25 mouse cellular contexts compared by ENCODE assay signal in the genomic region with DNA sequence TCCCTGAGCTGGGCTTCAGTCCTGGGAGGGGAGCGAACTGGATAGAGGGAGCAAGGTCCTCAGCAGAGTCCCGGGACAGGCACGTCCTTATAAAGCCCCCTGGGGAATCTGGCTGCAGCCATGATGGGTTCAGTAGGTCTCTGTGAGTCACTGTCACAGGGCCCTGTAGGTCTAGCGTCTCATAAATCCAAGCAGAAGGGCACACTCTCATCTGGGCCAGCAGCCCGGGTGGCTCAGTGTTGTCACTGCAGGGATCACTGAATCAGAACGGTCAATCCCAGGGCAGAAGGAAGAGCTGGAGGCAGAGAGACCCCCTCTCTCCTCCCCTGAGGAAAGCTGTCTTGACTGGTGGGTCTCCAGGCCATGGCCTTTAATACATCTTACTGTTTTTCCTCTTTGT. TPM values are rescaled to one million over a fixed set of nuclear protein-coding genes. Genes with fewer than 3 reads are reported as not detected.
"Had no signal": no experiment of that assay in that cellular context is flagged by ENCODE, and none has a peak within 500 bp of the region (broad histone marks: within the 10 kb centered on the region; RNA-seq: fewer than 3 reads in every experiment).

No protein-coding gene starts in this region.

- DNase-seq: kidney, adult 18-20 months; kidney, postnatal 25 days; layer of hippocampus, postnatal 36 days; liver, embryonic 13.5 days; lung, adult 2 months; lung, postnatal 14 days; lung, postnatal 4 days; right cerebral cortex, adult 18-20 months; right cerebral cortex, postnatal 14 days; right cerebral cortex, postnatal 4 days; thymus, adult 2 months; thymus, postnatal 14 days; thymus, postnatal 4 days had no signal

- ATAC-seq: midbrain, embryonic 15.5 days had no signal

- H3K36me3 ChIP-seq: liver, embryonic 13.5 days; midbrain, embryonic 15.5 days; neural tube, embryonic 12.5 days; neural tube, embryonic 15.5 days had no signal

- H3K4me1 ChIP-seq: liver, embryonic 13.5 days; midbrain, embryonic 15.5 days had no signal

- H3K4me2 ChIP-seq: liver, embryonic 13.5 days; midbrain, embryonic 11.5 days; midbrain, embryonic 15.5 days; neural tube, embryonic 12.5 days; neural tube, embryonic 15.5 days had no signal

- H3K27ac ChIP-seq: left cerebral cortex, adult 2 months; liver, embryonic 13.5 days; midbrain, embryonic 15.5 days; neural tube, embryonic 12.5 days; neural tube, embryonic 15.5 days; stomach, postnatal 0 days had no signal

- H3K4me3 ChIP-seq: left cerebral cortex, adult 2 months; liver, embryonic 13.5 days; midbrain, embryonic 15.5 days; neural tube, embryonic 12.5 days; neural tube, embryonic 15.5 days had no signal

- H3K9ac ChIP-seq: liver, embryonic 13.5 days; midbrain, embryonic 15.5 days; neural tube, embryonic 12.5 days; neural tube, embryonic 15.5 days had no signal

- H3K9me3 ChIP-seq: liver, embryonic 13.5 days; midbrain, embryonic 15.5 days; neural tube, embryonic 12.5 days; neural tube, embryonic 15.5 days had no signal

RNA-seq across cellular contexts. Expression of a gene that starts 14.6 kb away (rescaled TPM):
- total RNA-seq: liver, adult 2 months; megakaryocyte progenitor cell, adult 5-6 weeks; megakaryocyte-erythroid progenitor cell, adult 5-6 weeks had no signal
- polyA plus RNA-seq: liver, adult 2 months had no signal

RNA-seq across cellular contexts. Expression of a gene that starts 58.0 kb away (rescaled TPM):
- total RNA-seq: layer of hippocampus, postnatal 36 days; left cerebral cortex, adult 2 months; left cerebral cortex, postnatal 10 days; liver, adult 2 months; megakaryocyte progenitor cell, adult 5-6 weeks; megakaryocyte-erythroid progenitor cell, adult 5-6 weeks had no signal
- polyA plus RNA-seq: liver, embryonic 16.5 days; midbrain, embryonic 11.5 days; midbrain, embryonic 15.5 days; stomach, embryonic 14.5 days had no signal
